Mouse (Mus musculus) A20 (cell line): Measurements from ENCODE around the gene Rbm20.
A peak's percentile ranks its signal among the peaks of the same experiment; 100 is the strongest.
"Not testable (repeated sequence)": the region's sequence is repeated elsewhere in the genome, so short reads cannot be mapped to it uniquely, and the experiment has no call there.

ENCODE experiments used
- DNase-seq: peaks from one replicate; pipeline ENCODE4 v3.0.0-alpha.2; 2011; ENCODE audit warnings: low read depth, low spot score

The Rbm20 gene

DNA sequence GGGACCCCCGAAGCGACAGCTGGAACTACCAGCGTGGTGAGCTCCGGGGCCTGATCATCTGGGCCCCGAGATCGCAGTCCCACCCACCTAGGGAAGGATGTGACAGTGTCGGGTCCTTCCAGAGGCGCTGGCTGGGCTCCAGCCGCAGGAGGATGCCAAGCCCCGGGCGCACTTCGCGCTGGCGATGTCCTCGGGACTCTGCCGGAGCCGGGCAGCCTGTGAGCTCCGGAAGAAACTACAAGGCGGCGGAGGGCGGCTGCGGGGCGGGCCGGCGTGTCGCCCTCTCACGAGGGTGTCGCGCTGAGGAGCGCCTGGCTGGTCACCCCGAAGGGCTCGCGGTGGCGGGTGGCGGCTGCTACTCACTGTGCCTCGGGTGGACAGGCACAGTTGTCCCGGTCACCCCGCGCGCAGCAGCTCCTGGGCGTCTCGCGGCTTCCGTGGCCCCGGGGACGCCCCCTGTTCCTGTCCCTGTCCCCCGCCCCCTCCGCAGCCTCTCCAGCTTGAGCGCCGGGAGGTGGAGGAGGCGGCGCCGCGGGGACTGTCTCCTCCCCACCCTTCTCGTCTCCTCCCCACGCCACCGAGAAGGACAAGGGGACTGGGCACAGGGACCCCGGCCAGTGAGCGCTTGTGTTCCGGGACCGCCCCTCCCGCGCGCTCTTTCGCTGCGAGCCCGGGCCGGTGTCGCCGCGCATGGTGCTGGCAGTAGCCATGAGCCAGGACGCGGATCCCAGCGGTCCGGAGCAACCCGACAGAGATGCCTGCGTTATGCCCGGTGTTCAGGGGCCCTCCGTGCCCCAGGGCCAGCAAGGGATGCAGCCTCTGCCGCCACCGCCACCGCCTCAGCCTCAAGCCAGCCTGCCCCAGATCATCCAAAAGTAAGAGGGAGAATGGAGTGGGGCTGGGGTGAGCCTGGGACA lies at the start of gene Rbm20:
Rbm20 (plus strand) TSS at position 589 of the 917 bp plus-strand sequence.
- DNase-seq: no peak

- DNase-seq: peak; percentile 39
Observed at GRCm38 (mm10) chr19:53638041-53638440, 39.1 kb upstream of the Rbm20 start.

- no peak for DNase-seq
Observed at GRCm38 (mm10) chr19:53638727-53639126, 38.4 kb upstream of the Rbm20 start.

- peak; percentile 38 for DNase-seq
Observed at GRCm38 (mm10) chr19:53644020-53644595, 33.0 kb upstream of the Rbm20 start.

DNA sequence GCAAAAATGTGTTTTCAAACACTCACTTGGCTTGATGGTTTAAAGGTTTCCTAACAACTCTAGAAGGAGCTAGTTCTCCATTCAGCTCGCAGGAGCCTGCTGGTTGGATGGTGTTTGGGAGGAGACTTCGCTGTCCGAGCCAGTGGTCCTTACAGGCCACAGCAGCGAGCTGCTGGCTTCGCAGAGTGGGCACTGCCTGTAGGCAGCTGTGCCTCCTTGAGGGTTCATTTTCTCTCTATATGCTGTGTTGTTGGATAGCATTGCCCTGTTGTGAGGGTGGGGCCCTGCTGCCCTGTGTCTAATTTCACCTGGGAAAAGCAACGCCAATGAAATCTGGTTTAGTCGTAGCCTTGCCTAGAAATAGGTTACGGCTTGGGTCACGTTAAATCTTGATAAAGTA lies 29.8 kb upstream of the Rbm20 start:
- no peak for DNase-seq

- DNase-seq: no peak
Observed at GRCm38 (mm10) chr19:53648056-53648455, 29.1 kb upstream of the Rbm20 start.

- DNase-seq: peak; percentile 56
Observed at GRCm38 (mm10) chr19:53648802-53649236, 28.3 kb upstream of the Rbm20 start.

- DNase-seq: no peak
Observed at GRCm38 (mm10) chr19:53649361-53649760, 27.7 kb upstream of the Rbm20 start.

GRCm38 (mm10) chr19:53649802-53650201 lies 27.3 kb upstream of the Rbm20 start:
- DNase-seq: no peak

GRCm38 (mm10) chr19:53650921-53651320 lies 26.2 kb upstream of the Rbm20 start:
- no peak for DNase-seq

- DNase-seq: no peak
Observed at GRCm38 (mm10) chr19:53652267-53652666, 24.8 kb upstream of the Rbm20 start.

DNA sequence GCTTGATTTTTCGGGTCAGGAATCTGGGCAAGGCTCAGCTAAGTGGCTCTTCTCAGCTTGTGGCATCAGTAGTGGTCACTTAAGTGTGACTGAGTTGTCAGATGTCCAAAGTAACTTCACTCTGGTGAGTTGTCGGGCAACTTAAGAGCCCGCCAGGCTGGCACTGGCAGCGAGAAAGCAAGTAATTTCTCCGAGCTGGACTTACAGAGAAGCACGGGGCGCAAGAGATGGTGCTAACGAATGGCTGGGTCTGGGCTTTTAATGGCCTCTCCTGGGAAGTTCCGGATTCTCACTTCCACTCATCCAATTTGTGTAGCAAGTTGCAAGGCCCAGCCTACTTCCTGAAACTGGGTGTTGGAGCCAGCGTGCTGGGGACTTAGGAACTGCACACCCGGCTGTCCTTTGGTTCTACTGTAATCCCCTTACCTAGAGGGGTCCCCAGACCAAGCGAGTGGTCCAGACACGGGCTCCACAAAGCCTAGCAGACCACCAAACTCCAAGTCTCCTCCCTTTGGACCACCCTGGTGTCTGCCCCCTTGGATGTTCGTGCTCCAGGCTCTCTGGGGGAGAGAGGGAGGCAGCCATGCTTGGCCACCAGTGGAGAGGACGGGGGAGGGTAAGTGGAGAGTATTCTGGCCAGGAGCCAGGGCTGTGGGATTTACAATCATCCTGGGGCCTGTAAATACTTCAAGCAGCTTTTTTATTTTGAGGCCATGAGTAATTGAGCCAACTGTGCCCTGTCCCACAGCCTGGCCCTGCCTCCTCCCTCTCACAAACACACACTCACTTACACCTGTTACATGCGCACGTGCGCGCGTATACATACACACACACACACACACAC lies 23.3 kb upstream of the Rbm20 start:
- DNase-seq: no peak

DNA sequence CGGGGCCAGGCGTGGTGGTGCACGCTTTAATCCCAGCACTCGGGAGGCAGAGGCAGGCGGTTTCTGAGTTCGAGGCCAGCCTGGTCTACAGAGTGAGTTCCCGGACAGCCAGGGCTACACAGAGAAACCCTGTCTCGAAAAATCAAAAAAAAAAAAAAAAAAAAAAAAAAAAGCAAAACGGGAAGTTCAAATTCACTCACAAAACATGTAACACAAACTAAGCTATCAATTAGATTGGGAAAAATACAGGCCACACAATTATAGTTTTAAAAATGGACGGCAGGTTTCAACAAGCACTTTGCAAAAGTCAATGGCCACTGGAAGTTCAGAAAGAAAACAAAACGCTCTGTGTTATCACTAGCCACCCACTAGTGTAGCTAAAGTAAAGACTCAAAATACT lies 20.7 kb upstream of the Rbm20 start:
- not testable (repeated sequence) for DNase-seq

GRCm38 (mm10) chr19:53657437-53657836 lies 19.7 kb upstream of the Rbm20 start:
- no peak for DNase-seq

DNA sequence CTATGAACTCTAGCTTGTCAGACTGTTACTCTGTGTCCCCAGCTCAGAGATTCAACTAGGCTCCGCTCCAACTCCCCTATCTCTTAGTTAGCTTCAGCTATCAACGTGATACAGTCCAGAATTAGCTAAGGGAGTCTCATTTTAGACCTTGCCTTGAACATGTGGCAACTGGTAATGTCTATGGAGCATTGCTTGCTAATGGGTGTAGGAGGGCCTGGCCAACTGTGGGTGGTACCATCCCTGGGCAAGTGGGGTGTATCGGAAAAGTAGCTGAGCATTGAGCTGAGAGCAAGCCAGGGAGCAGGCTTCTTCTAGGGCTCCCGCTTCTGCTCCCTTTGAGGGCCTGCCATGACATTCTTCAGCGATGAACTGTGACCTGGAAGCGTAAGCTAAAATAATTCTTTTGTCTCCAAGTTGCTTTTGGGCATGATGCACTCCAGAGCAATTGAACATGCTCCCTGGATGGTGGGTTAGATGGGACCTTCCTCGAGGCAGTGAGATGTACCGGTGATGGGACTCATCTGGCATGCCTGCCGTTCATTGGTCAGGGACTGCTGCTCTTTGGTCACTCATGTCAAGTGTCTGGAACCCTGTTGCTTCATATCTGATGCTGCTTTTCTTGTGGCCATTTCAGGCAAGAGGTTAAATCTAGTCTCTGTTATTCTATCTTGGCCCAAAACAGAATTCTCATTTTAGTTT lies 16.2 kb upstream of the Rbm20 start:
- no peak for DNase-seq

GRCm38 (mm10) chr19:53661938-53662722 lies 15.0 kb upstream of the Rbm20 start:
- DNase-seq: no peak

DNA sequence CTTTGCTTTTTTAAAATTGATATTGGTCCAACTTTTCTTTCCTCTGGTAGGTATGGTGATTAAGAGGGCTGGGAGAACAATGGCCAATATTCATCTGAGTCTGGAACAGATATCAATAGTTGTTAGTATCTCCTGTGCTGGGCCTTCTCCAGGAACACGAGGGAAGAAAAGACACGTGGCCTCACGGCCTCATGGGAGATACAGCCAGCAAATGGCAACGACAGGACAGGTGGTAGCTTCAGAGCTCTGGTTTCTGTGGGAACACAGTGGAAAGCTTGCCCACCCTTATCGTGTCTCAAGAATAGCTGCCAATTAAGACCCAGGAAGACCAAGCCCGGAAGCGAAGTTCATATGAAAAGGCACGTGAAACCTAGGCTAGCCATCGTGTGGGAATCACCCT lies 12.3 kb upstream of the Rbm20 start:
- no peak for DNase-seq

GRCm38 (mm10) chr19:53665391-53665790 lies 11.7 kb upstream of the Rbm20 start:
- DNase-seq: no peak

DNA sequence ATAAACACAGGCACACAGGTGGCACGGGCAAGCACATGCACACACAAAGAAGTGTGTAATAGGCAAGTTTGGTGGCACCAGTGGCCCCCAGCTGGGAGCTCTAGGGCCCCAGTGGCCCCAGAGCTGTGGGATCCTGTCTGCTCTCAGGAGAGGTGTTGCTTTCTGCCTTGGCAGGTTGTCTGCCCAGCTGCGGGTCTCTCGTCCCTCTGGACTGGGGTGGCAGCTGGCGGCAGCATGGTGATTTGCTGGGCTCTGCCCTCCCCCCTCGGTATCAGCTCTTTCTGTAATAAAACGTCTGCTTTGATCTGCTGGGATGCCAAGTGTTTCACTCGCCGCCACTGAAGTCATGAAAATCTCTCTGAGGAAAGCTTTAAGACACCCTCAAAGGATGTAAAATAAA lies 10.4 kb upstream of the Rbm20 start:
- no peak for DNase-seq

GRCm38 (mm10) chr19:53668821-53669220 lies 8.3 kb upstream of the Rbm20 start:
- DNase-seq: peak; percentile 18
